Mouse (Mus musculus) thymus, adult 2 months (tissue): ENCODE measurements around the gene Wnt10a. TPM values are rescaled to one million over a fixed set of nuclear protein-coding genes. Genes with fewer than 3 reads are reported as not detected.

ENCODE experiments used
- DNase-seq: peaks from one replicate; pipeline ENCODE4 v3.0.0; 2021
- H3K27ac ChIP-seq: fragments of 200-500 bp; 2 replicates; pipeline ENCODE4 v1.5.1; 2012; ENCODE audit warnings: low read length, control low read depth; ENCODE audit not compliant: control insufficient read depth, insufficient read depth
- H3K27me3 ChIP-seq: fragments of 200-500 bp; 2 replicates; pipeline ENCODE4 v1.6.1; 2012; ENCODE audit warnings: mild to moderate bottlenecking, low read length, moderate library complexity, mixed read lengths; ENCODE audit not compliant: control insufficient read depth, insufficient read depth
- H3K36me3 ChIP-seq: fragments of 200-500 bp; 2 replicates; pipeline ENCODE4 v1.6.1; 2012; ENCODE audit warnings: mild to moderate bottlenecking, low read length, moderate library complexity; ENCODE audit not compliant: control insufficient read depth, insufficient read depth
- H3K4me1 ChIP-seq: fragments of 200-500 bp; replicated peaks from 2 replicates; pipeline ENCODE4 v1.6.1; 2012; ENCODE audit warnings: low read length; ENCODE audit not compliant: control insufficient read depth, insufficient read depth
- H3K4me3 ChIP-seq: fragments of 200-500 bp; 2 replicates; pipeline ENCODE4 v1.5.1; 2012; ENCODE audit warnings: mild to moderate bottlenecking, low read length, control low read depth, moderate library complexity; ENCODE audit not compliant: control insufficient read depth, insufficient read depth
- CTCF ChIP-seq: fragments of 200-500 bp; IDR thresholded peaks from 2 replicates; pipeline ENCODE4 v1.5.1; 2012; ENCODE audit warnings: mild to moderate bottlenecking, control low read depth, low read length, moderate library complexity, borderline replicate concordance; ENCODE audit not compliant: control insufficient read depth, poor library complexity, insufficient read depth; ENCODE audit errors: extremely low read depth
- POLR2A ChIP-seq: fragments of 200-500 bp; IDR thresholded peaks from 2 replicates; pipeline ENCODE4 v1.6.1; 2012; ENCODE audit warnings: mild to moderate bottlenecking, low read length, control low read depth, moderate library complexity; ENCODE audit not compliant: control insufficient read depth, poor library complexity, insufficient read depth; ENCODE audit errors: extremely low read depth
- WGBS: fragments of 180-500 bp; shearing (Covaris S2); methylation state at CpG from one replicate; pipeline ENCODE4 v1.1.7; 2018; 5-methylcytosine and 5-hydroxymethylcytosine counted together
- polyA plus RNA-seq: library from polyadenylated mRNA; depleted of rRNA; stranded (reverse); fragments of >200 nt; gene quantifications from 2 replicates; pipeline ENCODE4 v1.2.3, GENCODE M21; 2012

The Wnt10a gene
- polyA plus RNA-seq, 1 experiment = 5.3 TPM

DNA sequence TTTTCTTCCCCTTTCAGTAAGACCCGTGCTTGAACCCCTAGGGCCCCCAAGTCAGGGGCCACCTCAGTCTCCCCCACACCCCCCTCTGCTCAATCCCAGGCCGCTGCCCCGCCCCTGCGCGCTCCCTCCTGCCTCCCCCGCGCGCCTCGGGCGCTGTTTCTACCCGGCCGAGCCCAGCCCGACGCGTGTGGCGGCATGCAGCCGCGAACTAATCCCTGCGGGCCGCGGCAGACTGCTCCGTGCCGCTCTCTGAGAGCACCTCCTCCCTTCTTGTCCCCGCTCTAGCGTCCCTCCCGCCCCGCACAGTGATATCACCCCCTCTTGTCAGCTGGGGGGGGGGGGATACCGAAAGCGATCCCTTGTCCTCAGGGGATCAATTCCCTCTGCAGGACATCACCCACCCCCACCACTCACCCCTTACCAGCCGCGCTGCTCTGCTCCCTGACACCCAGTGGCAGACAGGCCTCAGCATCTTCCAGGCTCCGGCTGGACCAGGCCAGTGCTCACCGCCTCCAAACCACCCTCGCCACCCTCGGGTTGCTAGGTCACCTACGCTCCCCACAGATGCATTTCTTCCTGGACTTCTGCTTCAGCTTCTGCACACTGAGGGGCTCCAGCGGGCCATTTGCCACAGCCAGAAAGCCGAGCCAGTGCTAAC is 3.3 kb downstream of the Wnt10a start:
- 2% methylated on average over 38 of the region's 38 CpGs for WGBS
- Histone ChIP-seq H3K27me3 (peaks cover 12% of the 10 kb centered on the region; the same call in 1 of the 2 replicates), H3K27ac (no peak overlapping the region), H3K36me3 (no peaks in the 10 kb centered on the region), H3K4me1 (no peaks in the 10 kb centered on the region), H3K4me3 (no peak overlapping the region)
- TF ChIP-seq POLR2A (no peak), CTCF (no peak)
- no peak for DNase-seq

DNA sequence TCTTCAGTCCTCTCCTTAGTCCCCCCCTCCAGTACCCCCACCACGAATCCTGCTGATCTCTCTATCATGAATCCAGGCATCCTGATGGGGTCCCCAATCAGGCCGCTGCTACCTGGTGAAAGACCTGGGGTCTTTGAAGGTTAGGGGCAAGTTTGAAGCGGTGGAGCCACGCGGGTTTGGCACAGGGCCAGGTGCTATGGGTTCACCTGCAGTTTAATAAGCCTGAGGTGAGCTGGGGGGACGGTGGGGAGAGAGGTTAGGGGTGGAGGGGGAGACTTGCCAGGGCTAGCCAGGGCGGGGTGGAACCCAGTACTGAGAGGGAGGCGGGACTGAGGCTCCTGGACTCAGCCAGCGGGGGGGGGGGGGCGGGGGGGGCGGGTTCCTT is 3.8 kb downstream of the Wnt10a start:
- no peak overlapping the region for H3K4me3 ChIP-seq
- H3K27me3 ChIP-seq = peaks cover 12% of the 10 kb centered on the region; the same call in 1 of the 2 replicates
- TF ChIP-seq POLR2A (no peak), CTCF (no peak)
- no peak overlapping the region for H3K27ac ChIP-seq
- H3K36me3 ChIP-seq = no peaks in the 10 kb centered on the region
- H3K4me1 ChIP-seq = no peaks in the 10 kb centered on the region
- 3% methylated on average over 6 of the region's 11 CpGs for WGBS
- no peak for DNase-seq

DNA sequence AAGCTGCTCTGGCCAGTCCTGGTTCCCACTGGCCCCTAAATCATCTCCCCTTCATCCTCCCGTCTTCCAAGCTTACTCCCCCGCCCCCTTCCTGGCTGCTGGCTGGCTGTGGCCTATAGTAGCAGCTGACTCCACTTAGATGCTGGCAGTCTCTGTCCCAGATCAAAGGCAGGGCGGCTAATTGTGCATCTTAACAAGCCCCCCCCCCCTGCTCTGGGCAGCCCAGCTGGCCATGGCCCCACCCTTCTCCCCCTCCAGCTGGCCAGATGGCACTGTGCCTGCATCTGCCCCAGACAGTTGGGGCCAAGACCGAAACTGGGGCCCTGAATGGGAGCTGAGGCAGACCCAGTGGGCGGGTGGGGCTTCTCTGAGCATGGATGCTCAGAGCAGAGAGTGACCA is 6.1 kb downstream of the Wnt10a start:
- H3K27me3 ChIP-seq = peaks cover 9% of the 10 kb centered on the region; the same call in 1 of the 2 replicates
- H3K36me3 ChIP-seq = no peaks in the 10 kb centered on the region
- WGBS = 68% methylated on average over 5 of the region's 5 CpGs
- H3K4me3 ChIP-seq = no peak overlapping the region
- H3K4me1 ChIP-seq = peaks cover 6% of the 10 kb centered on the region; the same call in 1 of the 2 replicates
- no peak for DNase-seq
- H3K27ac ChIP-seq = no peak overlapping the region
- no peak for TF ChIP-seq POLR2A
- TF ChIP-seq CTCF = no peak

DNA sequence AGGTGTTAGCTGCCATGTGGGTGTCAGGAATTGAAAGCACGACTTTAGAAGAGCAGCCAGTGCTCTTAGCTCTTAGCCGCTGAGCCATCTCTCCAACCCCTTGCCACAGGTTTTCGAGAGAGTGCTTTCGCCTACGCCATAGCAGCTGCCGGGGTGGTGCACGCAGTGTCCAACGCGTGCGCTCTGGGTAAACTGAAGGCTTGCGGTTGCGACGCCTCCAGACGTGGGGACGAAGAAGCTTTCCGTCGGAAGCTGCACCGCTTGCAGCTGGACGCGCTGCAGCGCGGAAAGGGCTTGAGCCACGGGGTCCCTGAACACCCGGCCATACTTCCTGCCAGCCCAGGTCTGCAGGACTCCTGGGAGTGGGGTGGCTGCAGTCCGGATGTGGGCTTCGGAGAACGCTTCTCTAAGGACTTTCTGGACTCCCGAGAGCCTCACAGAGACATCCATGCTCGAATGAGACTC is 9.1 kb downstream of the Wnt10a start:
- under 1% methylated on average over 29 of the region's 29 CpGs for WGBS
- DNase-seq = no peak
- H3K36me3 ChIP-seq = no peaks in the 10 kb centered on the region
- H3K27me3 ChIP-seq = peaks cover 10% of the 10 kb centered on the region; the same call in 1 of the 2 replicates
- H3K27ac ChIP-seq = no peak overlapping the region
- peaks cover 19% of the 10 kb centered on the region for H3K4me1 ChIP-seq
- no peak overlapping the region for H3K4me3 ChIP-seq
- TF ChIP-seq POLR2A (no peak), CTCF (no peak)

DNA sequence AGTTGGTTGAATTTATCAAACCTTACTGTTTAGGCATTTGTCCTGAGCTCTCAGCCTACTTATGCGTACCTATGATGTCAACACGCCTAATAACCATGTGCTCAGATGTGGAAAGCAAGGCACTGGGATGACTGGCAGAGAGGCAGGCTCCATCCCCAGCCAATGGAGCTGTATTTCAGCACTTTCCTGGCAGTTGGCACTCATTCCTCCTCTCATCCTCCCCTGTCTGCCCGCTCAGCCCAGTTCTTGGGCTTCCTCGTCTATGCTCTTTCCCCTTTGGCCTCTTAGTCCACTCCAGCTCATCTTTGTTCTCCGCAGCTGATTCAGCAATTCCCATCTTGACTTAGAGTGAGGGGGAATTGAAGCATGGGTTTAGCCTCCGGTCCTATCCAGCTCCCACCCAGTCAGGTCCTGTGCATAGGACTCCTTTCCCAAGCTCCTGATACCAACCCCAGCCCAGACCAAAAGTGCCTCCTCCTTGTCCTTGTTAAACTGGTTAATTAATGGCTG is 10.4 kb downstream of the Wnt10a start:
- DNase-seq = no peak
- no peaks in the 10 kb centered on the region for H3K36me3 ChIP-seq
- TF ChIP-seq POLR2A = no peak
- no peak for TF ChIP-seq CTCF
- no peak overlapping the region for H3K4me3 ChIP-seq
- H3K27ac ChIP-seq = no peak overlapping the region
- H3K4me1 ChIP-seq = peaks cover 24% of the 10 kb centered on the region
- 89% methylated on average over 6 of the region's 6 CpGs for WGBS
- peaks cover 18% of the 10 kb centered on the region; the same call in 1 of the 2 replicates for H3K27me3 ChIP-seq

DNA sequence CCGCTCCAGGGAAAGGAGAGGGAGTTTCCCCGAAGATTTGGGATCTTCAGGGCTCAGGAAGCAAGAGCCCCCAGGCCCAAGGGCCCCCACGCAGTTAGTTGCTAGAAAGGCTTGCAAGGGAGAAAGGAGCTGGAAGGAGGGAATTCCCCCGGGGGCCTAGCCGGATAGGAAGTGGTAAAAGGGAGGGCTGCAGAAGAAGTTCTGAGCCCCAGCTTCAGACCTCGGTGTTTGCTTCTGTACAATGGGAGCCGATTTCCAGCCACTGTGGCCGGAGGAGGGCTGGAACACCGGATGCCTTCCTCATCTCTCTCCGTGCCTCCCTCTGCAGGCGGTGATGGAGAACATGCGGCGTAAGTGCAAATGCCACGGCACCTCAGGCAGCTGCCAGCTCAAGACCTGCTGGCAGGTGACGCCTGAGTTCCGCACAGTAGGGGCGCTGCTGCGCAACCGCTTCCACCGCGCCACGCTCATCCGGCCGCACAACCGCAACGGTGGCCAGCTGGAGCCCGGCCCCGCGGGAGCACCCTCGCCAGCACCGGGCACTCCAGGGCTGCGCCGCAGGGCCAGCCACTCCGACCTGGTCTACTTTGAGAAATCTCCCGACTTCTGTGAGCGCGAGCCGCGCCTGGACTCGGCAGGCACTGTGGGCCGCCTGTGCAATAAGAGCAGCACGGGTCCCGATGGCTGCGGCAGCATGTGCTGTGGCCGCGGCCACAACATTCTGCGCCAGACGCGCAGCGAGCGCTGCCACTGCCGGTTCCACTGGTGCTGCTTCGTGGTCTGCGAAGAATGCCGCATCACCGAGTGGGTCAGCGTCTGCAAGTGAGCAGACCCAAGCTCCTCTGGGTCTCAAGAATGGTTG is 11.7 kb downstream of the Wnt10a start:
- peak; percentile 85 for DNase-seq
- H3K27ac ChIP-seq = no peak overlapping the region
- H3K4me1 ChIP-seq = peaks cover 36% of the 10 kb centered on the region
- TF ChIP-seq POLR2A (0 out of 2 replicates have a peak, but pooled peaks have one; percentile 13), CTCF (peak; percentile 80; the same call in 1 of the 2 replicates)
- WGBS = 2% methylated on average over 57 of the region's 57 CpGs
- no peaks in the 10 kb centered on the region for H3K36me3 ChIP-seq
- peak overlapping the region; percentile 30 for H3K4me3 ChIP-seq
- peaks cover 30% of the 10 kb centered on the region; the same call in 1 of the 2 replicates for H3K27me3 ChIP-seq
